Mouse (Mus musculus): ENCODE data around the gene Gm49403. TPM values are rescaled to one million over a fixed set of nuclear protein-coding genes. Genes with fewer than 3 reads are reported as not detected.

Gene Gm49403
- total RNA-seq, 1 experiment from 2014 or later, result not detected

- DNase-seq, result no peak
Measured at GRCm38 (mm10) chr19:8911810-8912209, 28.1 kb downstream of the Gm49403 start.

DNA sequence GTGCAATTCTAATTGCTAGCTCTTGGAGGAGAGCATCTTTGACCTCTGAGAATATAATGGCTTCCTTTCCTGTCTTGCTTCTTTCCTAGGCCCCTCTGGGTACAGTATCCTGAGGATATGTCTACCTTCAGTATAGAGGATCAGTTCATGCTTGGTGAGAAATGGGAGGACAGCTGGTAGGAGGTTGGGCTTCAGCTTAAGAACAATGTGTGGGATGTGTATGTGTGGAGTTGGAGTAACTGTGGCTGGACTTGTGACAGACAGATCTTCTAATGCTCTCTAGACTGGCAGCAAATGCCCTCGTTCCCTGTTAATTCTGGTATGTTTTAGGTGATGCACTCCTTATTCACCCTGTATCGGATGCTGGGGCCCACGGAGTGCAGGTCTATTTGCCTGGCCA, 30.5 kb downstream of the Gm49403 start:
- no peak for DNase-seq

DNA sequence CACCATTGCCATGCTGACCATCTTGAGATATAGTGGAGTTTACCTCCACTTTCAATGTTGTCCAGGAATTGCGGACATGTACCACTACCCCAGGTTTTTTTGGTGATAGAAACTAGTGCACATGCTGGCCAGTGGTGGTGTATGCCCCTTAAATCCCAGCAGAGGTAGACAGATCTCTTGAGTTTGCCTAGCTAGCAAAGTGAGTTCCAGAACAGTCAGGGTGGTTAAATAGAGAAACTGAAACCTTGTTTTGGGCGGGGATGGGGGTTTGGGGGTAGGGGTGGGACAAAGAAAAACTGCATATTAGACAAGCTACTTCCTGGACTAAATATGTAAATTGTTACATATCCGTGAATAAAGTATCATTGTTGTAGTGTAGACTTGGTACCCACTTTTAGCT, 35.3 kb downstream of the Gm49403 start:
- no peak for DNase-seq

DNA sequence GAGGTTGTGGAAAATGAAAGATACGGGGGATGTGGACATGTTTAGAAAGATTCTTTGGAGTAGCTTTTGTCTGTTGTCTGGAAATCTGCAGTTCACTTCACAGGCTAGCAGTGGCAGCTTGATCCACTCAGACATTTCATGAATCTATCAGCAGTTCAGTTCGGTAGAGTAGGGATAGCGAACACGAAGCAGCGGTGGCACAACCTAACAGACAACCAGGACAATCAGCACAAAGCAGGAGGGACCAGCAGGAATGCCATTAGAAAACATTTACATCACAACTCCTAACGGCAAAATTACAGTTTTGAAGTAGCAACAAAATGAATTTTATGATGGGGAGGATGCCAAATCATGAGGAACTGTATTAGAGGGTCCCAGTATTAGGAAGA, 35.9 kb downstream of the Gm49403 start:
- DNase-seq, result no peak

DNA sequence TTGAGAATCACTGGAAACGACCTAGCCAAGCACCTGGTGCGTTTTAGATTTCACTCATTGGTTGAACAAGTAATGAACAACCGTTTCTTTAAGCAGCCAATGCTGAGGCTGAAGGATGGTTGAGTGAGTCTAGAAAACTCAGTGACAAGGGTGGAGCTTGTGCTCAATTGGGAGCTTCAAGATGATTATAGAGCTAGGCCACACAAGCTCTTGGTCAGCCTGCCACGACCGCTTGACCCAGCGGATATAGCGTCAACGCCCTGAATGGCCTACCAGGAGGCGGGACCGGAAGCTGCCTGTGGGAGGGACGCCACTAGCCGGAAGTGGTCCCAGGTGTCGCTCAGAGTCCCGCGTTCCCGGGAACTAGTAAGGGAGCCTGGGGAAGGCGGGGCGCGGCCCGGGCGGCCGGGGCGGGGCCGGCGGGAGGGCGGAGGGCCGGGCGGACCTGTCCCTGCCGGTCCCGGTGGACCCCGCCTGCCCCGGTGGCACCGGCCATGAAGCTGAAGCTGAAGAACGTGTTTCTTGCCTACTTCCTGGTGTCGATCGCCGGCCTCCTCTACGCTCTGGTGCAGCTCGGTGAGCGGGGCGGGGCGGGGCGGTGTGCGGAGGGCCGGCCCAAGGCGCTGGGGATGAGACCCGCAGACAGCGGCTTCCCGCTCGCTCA, 36.5 kb downstream of the Gm49403 start, which contains the start of gene B3gat3:
Gene B3gat3 (plus strand): TSS at position 302 of the 664 bp plus-strand sequence.
- DNase-seq, result peak; percentile 97

DNA sequence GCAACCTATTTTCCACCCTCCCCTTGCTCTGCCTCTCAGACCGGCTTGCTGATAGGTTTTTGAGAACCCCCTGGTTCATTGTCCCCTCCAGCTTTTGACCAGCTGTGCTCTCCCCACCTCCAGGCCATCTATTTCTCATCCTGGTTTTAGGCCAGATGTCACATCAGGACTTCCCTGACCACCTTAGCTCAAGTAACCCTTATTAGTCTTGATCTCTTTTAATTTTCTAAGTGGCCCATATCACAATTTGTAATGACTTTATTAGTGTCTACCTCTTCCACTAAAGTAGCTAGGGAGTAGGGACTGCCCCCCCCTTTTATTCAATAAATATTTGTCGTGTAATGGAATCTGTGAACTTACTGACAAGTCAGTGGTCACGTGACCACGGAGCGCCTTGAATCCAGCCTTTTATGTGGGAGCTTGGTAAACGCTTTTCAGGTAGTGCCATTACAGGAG, 37.1 kb downstream of the Gm49403 start:
- DNase-seq, result no peak

DNA sequence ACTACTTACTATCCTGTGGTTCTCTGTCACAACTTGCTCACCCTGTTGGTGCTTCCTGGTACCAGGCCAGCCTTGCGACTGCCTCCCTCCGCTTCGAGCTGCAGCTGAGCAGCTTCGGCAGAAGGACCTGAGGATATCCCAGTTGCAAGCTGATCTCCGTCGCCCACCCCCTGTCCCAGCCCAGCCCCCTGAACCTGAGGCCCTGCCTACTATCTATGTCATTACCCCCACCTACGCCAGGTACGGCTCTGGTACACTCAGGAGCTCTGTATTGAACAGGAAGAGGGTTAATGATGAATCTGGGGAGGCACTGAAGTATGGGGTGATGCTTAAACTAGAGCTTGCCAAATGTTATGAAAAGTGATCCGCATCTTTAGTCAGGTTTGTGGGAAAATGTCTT, 38.0 kb downstream of the Gm49403 start:
- no peak for DNase-seq

- no peak for DNase-seq
Measured at GRCm38 (mm10) chr19:8926766-8927165, 43.0 kb downstream of the Gm49403 start.

DNA sequence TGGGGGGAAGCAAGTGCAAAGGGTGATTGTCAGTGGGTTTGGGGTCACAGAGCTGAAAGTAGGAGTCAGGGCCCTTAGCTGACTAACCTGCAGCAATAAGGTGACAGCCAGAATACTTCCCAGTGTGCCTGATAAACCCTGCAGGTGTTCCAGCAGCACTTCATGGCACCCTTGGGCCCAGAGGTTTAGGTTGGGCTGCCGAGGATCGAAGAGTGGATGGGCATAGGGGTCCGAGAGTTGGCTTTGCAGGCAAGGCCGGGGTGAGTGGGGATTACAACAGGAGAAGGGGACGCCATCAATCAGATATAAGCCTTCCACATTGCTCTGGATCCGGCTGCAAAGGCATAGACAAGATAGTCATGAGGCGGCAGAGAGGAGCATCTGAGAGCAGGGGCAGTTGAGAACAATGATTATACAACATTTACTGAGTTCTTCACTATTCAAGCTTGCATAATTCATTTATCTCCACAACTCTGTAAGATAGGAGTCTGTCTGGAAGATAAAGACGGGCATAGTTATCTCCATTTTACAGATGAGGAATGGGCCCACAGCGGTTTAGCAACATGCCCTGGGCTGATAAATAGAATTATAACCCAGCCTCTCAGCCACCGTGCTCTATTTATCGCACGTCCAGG, 44.3 kb downstream of the Gm49403 start:
- DNase-seq, result no peak

DNA sequence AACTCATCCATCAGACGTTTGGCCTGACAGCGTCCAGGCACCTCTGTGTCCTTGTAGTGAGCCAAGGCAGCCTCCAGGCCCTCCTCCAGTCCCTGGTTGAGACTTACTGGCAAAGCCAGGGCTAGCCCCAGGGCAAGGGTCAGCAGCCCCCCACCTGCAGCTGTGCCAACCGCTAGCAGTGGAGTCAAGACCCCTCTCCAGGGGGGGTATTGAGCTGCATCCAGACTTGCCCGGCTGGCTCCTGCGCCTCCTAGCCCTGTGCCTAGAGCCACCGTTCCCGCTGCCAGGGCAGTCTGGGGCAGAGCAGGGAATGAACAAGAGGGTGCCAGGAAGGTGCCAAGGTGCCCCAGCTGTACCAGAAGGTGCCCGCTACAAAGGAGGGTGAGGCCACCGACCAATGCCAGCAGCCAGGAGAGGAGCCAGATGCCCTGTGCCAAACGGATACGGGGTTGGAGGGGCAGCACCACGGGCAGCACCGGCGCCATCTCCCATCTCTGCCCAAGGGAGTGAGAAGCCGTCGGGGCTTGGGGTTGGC, 45.0 kb downstream of the Gm49403 start:
- peak; percentile 53 for DNase-seq

- DNase-seq, result peak; percentile 95
Measured at GRCm38 (mm10) chr19:8929224-8930088, 45.7 kb downstream of the Gm49403 start, which contains the start of the genes Rom1 and Eml3. Gene Rom1 (minus strand): TSS chr19:8929356. Gene Eml3 (plus strand): TSS chr19:8929552.

DNA sequence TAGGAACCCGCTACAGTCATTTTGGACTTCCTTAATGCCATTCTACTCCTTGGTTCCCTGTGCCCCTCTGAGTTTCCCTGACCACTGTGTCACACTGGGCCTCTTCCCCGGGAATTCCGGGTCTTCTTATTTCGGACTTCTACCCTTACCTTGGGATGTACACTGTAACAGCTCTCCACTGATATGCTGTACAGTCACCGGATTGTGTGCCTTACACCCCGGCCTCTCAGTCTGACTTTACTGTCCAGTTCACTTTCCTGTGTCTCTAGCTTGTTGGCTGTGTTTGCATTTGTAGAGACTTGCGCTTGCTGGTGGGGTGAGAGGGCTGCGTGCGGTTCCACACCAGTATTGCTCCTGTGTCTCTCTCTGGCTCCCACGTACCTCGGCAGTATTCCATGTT, 46.4 kb downstream of the Gm49403 start:
- DNase-seq, result peak; percentile 30

- no peak for DNase-seq
Measured at GRCm38 (mm10) chr19:8930771-8931170, 47.0 kb downstream of the Gm49403 start.

DNA sequence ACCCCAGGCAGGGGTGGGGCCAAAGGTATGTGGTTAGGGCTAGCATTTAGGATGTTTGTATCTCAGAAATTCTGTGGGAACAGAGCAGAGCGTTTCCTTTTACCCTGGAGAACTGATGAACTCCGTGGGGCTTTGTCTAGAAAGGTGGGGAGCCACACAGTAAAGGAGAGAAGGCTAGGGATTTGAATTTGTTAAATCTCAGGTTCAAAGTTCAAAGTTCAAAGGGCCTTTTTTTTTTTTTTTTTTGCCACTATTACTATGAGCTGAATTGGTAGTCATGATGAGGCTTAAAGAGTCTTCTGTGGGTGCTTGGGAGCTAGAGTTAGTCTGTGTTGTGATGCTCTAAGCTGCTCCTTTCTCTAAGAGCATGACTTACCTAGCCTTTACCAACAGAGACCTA, 53.0 kb downstream of the Gm49403 start:
- no peak for DNase-seq

Small RNA genes within 50 kb of the gene (microRNA-seq; reads per million reads assigned to microRNA genes)
- gene Mir5136, result 0.76 to 0.85 reads per million in 2 experiments

Other genes with a start within 250 kb of the Gm49403 start
- gene Chrm1, start 220.1 kb upstream of the Gm49403 start, total RNA-seq (2021), result 1.5 and 2.4 TPM in 2 replicates
- gene Slc3a2, start 160.6 kb upstream of the Gm49403 start, total RNA-seq (2021), result 178 and 199 TPM in 2 replicates
- 50.8 and 68.2 TPM in 2 replicates for gene Wdr74, start 148.1 kb upstream of the Gm49403 start, total RNA-seq (2021)
- gene 1700092M07Rik, start 143.2 kb upstream of the Gm49403 start, total RNA-seq (2021), result 2.3 and 2.4 TPM in 2 replicates
- gene Stx5a, start 142.5 kb upstream of the Gm49403 start, total RNA-seq (2021), result 77.9 and 90.8 TPM in 2 replicates
- gene Nxf1, start 126.9 kb upstream of the Gm49403 start, total RNA-seq (2021), result 110 and 120 TPM in 2 replicates
- gene Tmem223, start 112.9 kb upstream of the Gm49403 start, total RNA-seq (2021), result 102 and 111 TPM in 2 replicates
- gene Tmem179b, start 109.5 kb upstream of the Gm49403 start, total RNA-seq (2021), result 44.7 and 45.9 TPM in 2 replicates
- gene Taf6l, start 97.5 kb upstream of the Gm49403 start, total RNA-seq (2021), result 15.2 and 18.2 TPM in 2 replicates
- 85.2 and 89.1 TPM in 2 replicates for gene Polr2g, start 85.4 kb upstream of the Gm49403 start, total RNA-seq (2021)
- gene Zbtb3, start 81.4 kb upstream of the Gm49403 start, total RNA-seq (2021), result 2.4 and 2.9 TPM in 2 replicates
- 29.6 and 32.0 TPM in 2 replicates for gene Ttc9c, start 64.6 kb upstream of the Gm49403 start, total RNA-seq (2021)
- gene Hnrnpul2, start 63.9 kb upstream of the Gm49403 start, total RNA-seq (2021), result 77.0 and 79.6 TPM in 2 replicates
- gene AC129217.1, start 54.2 kb upstream of the Gm49403 start, total RNA-seq (2021), result 7.5 TPM in 1 of 2 replicates, not detected in the other
- 143 and 153 TPM in 2 replicates for gene Bscl2, start 46.5 kb upstream of the Gm49403 start, total RNA-seq (2021)
- gene Gng3, start 44.7 kb upstream of the Gm49403 start, total RNA-seq (2021), result 6.4 and 9.3 TPM in 2 replicates
- gene Lrrn4cl, start 33.2 kb upstream of the Gm49403 start, total RNA-seq (2021), result 3.8 and 4.1 TPM in 2 replicates
- 214 and 218 TPM in 2 replicates for gene Ubxn1, start 12.4 kb upstream of the Gm49403 start, total RNA-seq (2021)
- gene Uqcc3, start 3.0 kb upstream of the Gm49403 start, total RNA-seq (2021), result 80.7 and 82.8 TPM in 2 replicates
- 4.6 and 13.6 TPM in 2 replicates for gene Lbhd1, start 198 bp upstream of the Gm49403 start, total RNA-seq (2021)
- 42.4 and 46.2 TPM in 2 replicates for gene 1810009A15Rik, start 4.9 kb downstream of the Gm49403 start, total RNA-seq (2021)
- 6.0 TPM in 1 of 2 replicates, not detected in the other for gene Gm49416, start 5.0 kb downstream of the Gm49403 start, total RNA-seq (2021)
- 22.5 and 23.1 TPM in 2 replicates for gene Ints5, start 9.1 kb downstream of the Gm49403 start, total RNA-seq (2021)
- gene Ganab, start 14.1 kb downstream of the Gm49403 start, total RNA-seq (2021), result 162 and 164 TPM in 2 replicates
- gene B3gat3, start 36.4 kb downstream of the Gm49403 start, total RNA-seq (2021), result 52.1 and 53.8 TPM in 2 replicates
- 25.7 and 33.3 TPM in 2 replicates for gene Rom1, start 45.4 kb downstream of the Gm49403 start, total RNA-seq (2021)
- 45.4 and 49.5 TPM in 2 replicates for gene Eml3, start 45.6 kb downstream of the Gm49403 start, total RNA-seq (2021)
- gene Mta2, start 57.9 kb downstream of the Gm49403 start, total RNA-seq (2021), result 93.1 and 105 TPM in 2 replicates
- 20.2 and 21.7 TPM in 2 replicates for gene Tut1, start 69.9 kb downstream of the Gm49403 start, total RNA-seq (2021)
- gene Eef1g, start 83.1 kb downstream of the Gm49403 start, total RNA-seq (2021), result 355 and 413 TPM in 2 replicates
- gene Ahnak, start 105.4 kb downstream of the Gm49403 start, total RNA-seq (2021), result 157 and 186 TPM in 2 replicates
- gene Scgb1a1, start 204.0 kb downstream of the Gm49403 start, total RNA-seq (2021), result 4.4 TPM in 1 of 2 replicates, not detected in the other

Measured in adrenal gland, postnatal 14 days (tissue).